Mouse (Mus musculus) G1E (cell line): ENCODE data around the gene Myo18a. TPM values are rescaled to one million over a fixed set of nuclear protein-coding genes. Genes with fewer than 3 reads are reported as not detected.

Experiments used
- ATAC-seq: 2 replicates; pipeline ENCODE4 v1.8.0; 2016; ENCODE audit warnings: mild to moderate bottlenecking; ENCODE audit not compliant: insufficient number of reproducible peaks, poor library complexity, low FRiP score, severe bottlenecking; ENCODE audit errors: extremely low read depth
- DNase-seq: peaks from one replicate; pipeline ENCODE4 v3.0.0; 2012; ENCODE audit warnings: low spot score
- H3K27me3 ChIP-seq: 2 replicates; pipeline ENCODE4 v1.6.1; 2012; ENCODE audit warnings: mild to moderate bottlenecking, low read length, inconsistent platforms; ENCODE audit not compliant: insufficient read depth
- H3K36me3 ChIP-seq: replicated peaks from 2 replicates; pipeline ENCODE3; 2012; ENCODE audit warnings: mild to moderate bottlenecking, inconsistent platforms
- H3K4me1 ChIP-seq: 2 replicates; pipeline ENCODE4 v1.6.1; 2012; ENCODE audit warnings: low read depth, low read length, inconsistent platforms, mixed read lengths; ENCODE audit not compliant: insufficient read depth
- H3K4me3 ChIP-seq: 2 replicates; pipeline ENCODE4 v1.5.1; 2012; ENCODE audit warnings: low read depth, mild to moderate bottlenecking, inconsistent platforms, low read length, moderate library complexity, mixed read lengths
- H3K9me3 ChIP-seq: replicated peaks from 2 replicates; pipeline ENCODE4 v1.6.1; 2012; ENCODE audit warnings: inconsistent platforms
- CTCF ChIP-seq: IDR thresholded peaks from 2 replicates; pipeline ENCODE4 v1.5.1; 2012; ENCODE audit warnings: low read depth, low read length, inconsistent platforms, mixed read lengths
- GATA1 ChIP-seq: IDR thresholded peaks from 2 replicates; pipeline ENCODE4 v1.6.1; 2012; ENCODE audit warnings: borderline replicate concordance, low read length, inconsistent platforms, mixed read lengths
- GATA2 ChIP-seq: IDR thresholded peaks from 2 replicates; pipeline ENCODE4 v1.6.1; 2012; ENCODE audit warnings: low read depth, low read length, inconsistent platforms, borderline replicate concordance
- POLR2AphosphoS5 ChIP-seq: IDR thresholded peaks from 2 replicates; pipeline ENCODE4 v1.6.1; 2012; ENCODE audit warnings: low read depth, low read length, inconsistent platforms; ENCODE audit not compliant: insufficient replicate concordance
- TAL1 ChIP-seq: conservative IDR thresholded peaks from 2 replicates; pipeline ENCODE4 v1.6.1; 2012; ENCODE audit warnings: low read depth, low read length, inconsistent platforms, mixed read lengths
- polyA plus RNA-seq: library from polyadenylated mRNA; stranded (reverse); fragments of >175 nt; gene quantifications from 2 replicates; pipeline ENCODE4 v1.2.3, GENCODE M21; 2012
- total RNA-seq, 2 experiments: library from RNA; stranded (forward) in 1 of 2; stranded (reverse) in 1 of 2; fragments of 200-1000 nt in 1 of 2; fragments of >200 nt in 1 of 2; fragmentation: Nextera tagmentation in 1 of 2; gene quantifications; 2 replicates each; pipeline ENCODE4 v1.2.3; 2014 to 2017

Gene Myo18a
- total and polyA plus RNA-seq, 3 experiments, result 32.7 to 59.4 (median 53.1) TPM

- no peaks in the 10 kb centered on the region for H3K4me1 ChIP-seq
- no peaks in the 10 kb centered on the region for H3K9me3 ChIP-seq
- no peaks in the 10 kb centered on the region for H3K36me3 ChIP-seq
- H3K27me3 ChIP-seq, result peaks cover 51% of the 10 kb centered on the region
- DNase-seq, result no peak
- ATAC-seq, result no peak
- TF ChIP-seq POLR2AphosphoS5 (no peak), GATA1 (no peak), CTCF (no peak), GATA2 (no peak), TAL1 (no peak)
- no peak overlapping the region for H3K4me3 ChIP-seq
Observed at GRCm38 (mm10) chr11:77894967-77895366, 131.9 kb downstream of the Myo18a start.

GRCm38 (mm10) chr11:77896011-77896410 lies 133.0 kb downstream of the Myo18a start:
- Histone ChIP-seq H3K27me3 (peaks cover 47% of the 10 kb centered on the region), H3K4me1 (no peaks in the 10 kb centered on the region), H3K4me3 (no peak overlapping the region), H3K36me3 (no peaks in the 10 kb centered on the region), H3K9me3 (no peaks in the 10 kb centered on the region)
- DNase-seq (no peak), ATAC-seq (no peak)
- TF ChIP-seq POLR2AphosphoS5 (no peak), GATA2 (no peak), TAL1 (no peak)

GRCm38 (mm10) chr11:77896480-77896819 lies 133.4 kb downstream of the Myo18a start:
- DNase-seq (no peak), ATAC-seq (no peak)
- Histone ChIP-seq H3K9me3 (no peaks in the 10 kb centered on the region), H3K4me3 (no peak overlapping the region), H3K27me3 (peaks cover 48% of the 10 kb centered on the region), H3K36me3 (no peaks in the 10 kb centered on the region), H3K4me1 (no peaks in the 10 kb centered on the region)
- no peak for TF ChIP-seq GATA2

- ATAC-seq, result no peak
- Histone ChIP-seq H3K4me1 (no peaks in the 10 kb centered on the region), H3K9me3 (no peaks in the 10 kb centered on the region), H3K27me3 (peaks cover 44% of the 10 kb centered on the region), H3K4me3 (no peak overlapping the region), H3K36me3 (no peaks in the 10 kb centered on the region)
- TF ChIP-seq GATA1 (no peak), TAL1 (no peak), GATA2 (no peak), POLR2AphosphoS5 (no peak), CTCF (no peak)
- DNase-seq, result no peak
Observed at GRCm38 (mm10) chr11:77896820-77897805, 134.1 kb downstream of the Myo18a start.

GRCm38 (mm10) chr11:77900187-77900586 lies 137.1 kb downstream of the Myo18a start:
- Histone ChIP-seq H3K9me3 (no peaks in the 10 kb centered on the region), H3K27me3 (peaks cover 43% of the 10 kb centered on the region)
- ATAC-seq, result no peak

GRCm38 (mm10) chr11:77900696-77901095 lies 137.7 kb downstream of the Myo18a start:
- DNase-seq (no peak), ATAC-seq (no peak)
- Histone ChIP-seq H3K9me3 (no peaks in the 10 kb centered on the region), H3K4me1 (no peaks in the 10 kb centered on the region), H3K4me3 (no peak overlapping the region), H3K36me3 (no peaks in the 10 kb centered on the region), H3K27me3 (peaks cover 44% of the 10 kb centered on the region)
- TF ChIP-seq GATA1 (no peak), CTCF (no peak), POLR2AphosphoS5 (no peak), GATA2 (no peak), TAL1 (no peak)

More at GRCm38 (mm10) chr11:77900187-77900586, 137.1 kb downstream of the Myo18a start:
- DNase-seq, result no peak
- Histone ChIP-seq H3K4me3 (no peak overlapping the region), H3K4me1 (no peaks in the 10 kb centered on the region), H3K36me3 (no peaks in the 10 kb centered on the region)
- no peak for TF ChIP-seq TAL1
- TF ChIP-seq CTCF, result no peak
- no peak for TF ChIP-seq POLR2AphosphoS5
- no peak for TF ChIP-seq GATA2
- TF ChIP-seq GATA1, result no peak
